Mouse (Mus musculus) neural tube, embryonic 10.5 days (tissue): ENCODE data around the gene Tmtc4.
A peak's percentile ranks its signal among the peaks of the same experiment; 100 is the strongest.

ENCODE experiments used
- DNase-seq: peaks from one replicate; pipeline ENCODE4 v3.0.0-alpha.2; 2017; ENCODE audit warnings: low spot score; ENCODE audit errors: extremely low spot score

Gene Tmtc4

GRCm38 (mm10) chr14:122983226-122984215 lies at the start of gene Tmtc4:
TSS of gene Tmtc4 (minus strand) at chr14:122984035.
- DNase-seq, result peak; percentile 96

- DNase-seq, result no peak
Observed at GRCm38 (mm10) chr14:123032435-123032834, 48.6 kb upstream of the Tmtc4 start.

DNA sequence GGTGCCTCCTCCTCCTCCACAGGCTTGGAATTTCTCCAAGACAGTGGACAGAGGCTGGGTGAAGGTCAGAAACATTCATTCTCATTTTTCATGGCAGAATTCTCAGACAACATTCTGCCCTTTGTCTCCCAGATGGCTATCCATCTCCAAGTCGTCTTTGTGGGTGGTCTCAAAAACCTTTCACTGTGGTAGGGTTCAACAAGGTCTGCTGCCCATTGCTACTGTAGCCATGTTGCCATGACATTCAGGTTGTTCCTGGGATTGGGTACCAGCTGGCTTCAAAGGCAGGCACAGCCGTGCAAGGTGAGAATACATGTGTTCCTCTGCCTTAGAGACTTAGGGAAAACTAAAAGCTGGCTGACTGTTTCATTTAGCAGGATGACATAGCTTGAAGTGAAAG lies 44.0 kb upstream of the Tmtc4 start:
- DNase-seq, result peak; percentile 26

DNA sequence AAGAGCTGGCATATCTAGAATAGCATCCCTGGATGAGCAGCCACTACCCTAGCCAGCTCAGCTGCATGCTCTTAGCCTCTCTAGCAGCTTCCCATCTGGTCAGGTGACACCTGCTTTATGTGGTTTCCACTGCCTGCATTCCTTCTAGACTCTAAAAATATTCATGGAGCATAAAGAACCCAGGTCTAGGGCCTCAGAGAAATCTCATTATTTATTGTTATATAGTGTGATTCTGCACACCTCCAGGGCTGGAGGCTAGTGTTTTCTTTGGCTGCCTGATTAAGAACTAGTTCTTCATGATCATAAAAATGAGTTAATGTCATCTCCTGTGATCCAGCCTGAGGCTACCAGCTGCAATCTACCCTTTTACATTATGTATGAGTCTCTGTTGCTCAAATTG lies 39.1 kb upstream of the Tmtc4 start:
- DNase-seq, result no peak

GRCm38 (mm10) chr14:123016310-123016709 lies 32.5 kb upstream of the Tmtc4 start:
- no peak for DNase-seq

DNA sequence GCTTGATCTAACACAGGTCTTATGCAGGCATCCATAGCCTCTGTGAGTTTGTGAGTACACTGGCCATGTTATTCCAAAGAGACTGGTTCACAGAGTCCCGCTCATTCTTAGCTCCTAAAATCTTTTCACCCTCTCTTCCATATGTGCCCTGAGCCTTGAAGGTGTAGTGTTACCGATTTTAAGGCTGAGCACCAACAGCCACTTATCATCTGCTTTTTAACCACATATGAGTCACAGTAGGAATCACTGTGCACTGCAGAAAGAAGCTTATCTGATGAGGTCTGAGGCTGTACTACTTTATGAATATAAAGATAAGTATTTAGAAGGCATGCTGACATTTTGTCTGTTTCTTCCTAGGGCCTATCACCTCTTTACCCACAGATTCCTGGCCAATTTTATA lies 31.9 kb upstream of the Tmtc4 start:
- no peak for DNase-seq

DNA sequence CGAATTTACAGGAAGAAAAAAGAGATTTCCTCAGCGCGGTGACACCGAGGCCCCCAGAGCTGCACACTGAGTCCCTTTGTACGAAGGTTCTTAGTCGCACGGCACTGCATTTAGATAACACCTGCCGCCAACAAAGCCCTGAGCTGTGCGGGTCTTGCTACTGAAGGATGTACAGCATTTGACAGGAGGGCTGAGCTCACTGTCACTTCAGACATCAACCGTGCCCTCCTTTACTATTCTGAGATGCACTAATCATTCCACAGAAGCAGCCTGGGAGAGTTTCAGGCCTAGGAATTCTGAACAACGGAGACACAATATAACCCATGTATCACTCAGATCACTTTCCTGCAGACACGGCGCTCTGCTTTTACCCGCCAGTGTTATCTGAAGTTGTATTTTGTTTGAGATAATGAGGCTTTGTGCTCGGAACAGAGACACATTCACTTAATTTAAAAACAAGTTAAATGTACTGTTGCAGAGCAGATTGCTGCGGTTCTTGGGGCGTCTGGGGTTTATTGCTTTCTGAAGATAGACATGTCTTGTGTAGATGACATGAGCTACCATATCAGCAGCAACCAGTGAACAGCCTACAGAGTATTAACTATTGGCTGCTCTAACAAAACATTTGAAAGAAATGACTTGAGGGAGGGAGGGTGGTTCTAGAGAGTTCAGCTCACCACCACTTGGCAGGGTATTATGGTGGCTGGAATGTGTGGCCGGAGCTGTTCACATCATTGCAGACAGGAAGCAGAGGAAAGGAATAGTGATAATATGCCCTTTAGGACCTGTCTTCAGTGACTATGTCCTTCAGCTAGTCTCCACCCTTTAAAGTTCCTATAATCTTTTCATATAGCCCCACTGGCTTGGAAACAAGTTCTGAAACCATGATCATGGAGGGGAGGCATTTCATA lies 25.5 kb upstream of the Tmtc4 start:
- DNase-seq, result no peak

- no peak for DNase-seq
Observed at GRCm38 (mm10) chr14:123008672-123009071, 24.8 kb upstream of the Tmtc4 start.

- DNase-seq, result no peak
Observed at GRCm38 (mm10) chr14:123003715-123004114, 19.9 kb upstream of the Tmtc4 start.

DNA sequence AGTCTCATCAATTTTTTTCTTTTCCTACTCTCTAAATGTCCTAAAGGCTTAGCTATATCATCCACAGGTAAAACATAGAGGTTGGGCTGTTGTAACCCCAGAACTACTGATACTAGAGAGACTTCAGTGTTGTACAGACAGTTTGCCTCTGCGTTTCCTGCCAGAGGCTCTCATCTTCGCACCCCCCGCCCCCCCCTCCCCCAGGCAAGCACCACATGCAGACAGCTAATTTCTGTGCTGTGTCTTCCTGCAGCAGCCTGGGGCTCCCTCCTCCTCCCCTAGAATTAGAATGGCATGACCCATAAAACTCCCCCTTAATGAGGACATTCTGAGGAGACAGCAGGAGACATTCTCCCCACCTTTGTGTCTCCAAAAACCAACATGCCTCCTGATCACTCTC lies 17.6 kb upstream of the Tmtc4 start:
- no peak for DNase-seq

DNA sequence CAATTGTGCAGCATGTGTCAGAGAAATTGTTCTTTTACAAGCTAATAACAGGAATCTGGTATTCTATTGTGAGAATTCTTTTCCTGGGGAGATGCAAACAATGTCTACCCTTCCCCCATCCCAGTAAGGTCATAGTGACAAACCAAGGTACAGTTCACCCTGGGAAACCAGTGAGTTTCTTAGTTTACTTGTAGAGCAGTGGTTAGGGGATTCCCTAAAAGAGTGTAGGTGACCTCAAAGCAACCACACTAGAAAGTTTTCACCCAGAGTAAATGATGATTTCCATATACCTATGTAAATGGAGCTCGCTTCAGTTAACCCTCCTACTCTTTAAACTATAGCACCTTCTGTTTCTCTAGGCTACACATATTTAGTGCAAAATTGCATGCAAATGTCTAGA lies 13.6 kb upstream of the Tmtc4 start:
- DNase-seq, result no peak

GRCm38 (mm10) chr14:122993935-122994334 lies 10.1 kb upstream of the Tmtc4 start:
- DNase-seq, result no peak

DNA sequence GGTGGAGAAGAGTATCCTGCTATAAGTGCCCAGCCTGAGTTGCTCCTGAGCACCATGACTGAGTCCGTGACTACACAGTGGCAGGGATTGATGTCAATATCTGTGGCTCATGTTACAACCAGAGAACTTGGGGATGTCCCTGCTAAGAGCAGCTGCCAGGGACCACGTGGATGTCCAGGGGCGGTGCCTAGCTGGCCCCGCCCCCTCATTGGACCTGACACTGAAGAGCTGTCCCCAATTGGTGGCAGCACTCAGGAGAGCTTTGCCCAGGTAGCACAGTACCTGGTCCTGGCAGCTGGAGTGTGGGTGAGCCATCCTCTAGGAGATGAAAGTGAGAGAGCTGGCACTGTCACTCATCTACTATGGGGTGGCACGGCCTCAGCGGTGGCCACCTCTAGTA lies 9.1 kb upstream of the Tmtc4 start:
- no peak for DNase-seq

GRCm38 (mm10) chr14:122990521-122991052 lies 6.8 kb upstream of the Tmtc4 start:
- no peak for DNase-seq

DNA sequence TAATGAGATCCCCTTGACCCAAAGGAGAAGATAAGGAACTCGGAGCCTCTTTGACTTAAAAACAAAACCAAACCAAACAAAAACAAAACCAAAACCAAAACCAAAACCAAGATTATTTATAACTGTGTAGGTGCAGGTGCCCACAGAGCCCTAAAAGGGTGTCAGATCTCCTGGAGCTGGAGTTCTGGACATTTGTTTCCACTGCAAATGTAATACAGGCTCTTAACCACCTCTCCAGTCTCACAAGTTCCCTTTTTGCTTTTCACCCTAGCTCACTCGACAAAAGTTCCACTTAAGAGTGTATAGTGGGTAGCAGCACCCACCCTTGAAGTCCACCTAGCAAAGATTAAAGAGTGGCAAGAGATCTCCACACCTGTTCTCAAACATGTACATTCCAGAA lies 2.6 kb upstream of the Tmtc4 start:
- DNase-seq, result no peak

- DNase-seq, result peak; percentile 80
Observed at GRCm38 (mm10) chr14:122982571-122983225, 1.1 kb downstream of the Tmtc4 start.

DNA sequence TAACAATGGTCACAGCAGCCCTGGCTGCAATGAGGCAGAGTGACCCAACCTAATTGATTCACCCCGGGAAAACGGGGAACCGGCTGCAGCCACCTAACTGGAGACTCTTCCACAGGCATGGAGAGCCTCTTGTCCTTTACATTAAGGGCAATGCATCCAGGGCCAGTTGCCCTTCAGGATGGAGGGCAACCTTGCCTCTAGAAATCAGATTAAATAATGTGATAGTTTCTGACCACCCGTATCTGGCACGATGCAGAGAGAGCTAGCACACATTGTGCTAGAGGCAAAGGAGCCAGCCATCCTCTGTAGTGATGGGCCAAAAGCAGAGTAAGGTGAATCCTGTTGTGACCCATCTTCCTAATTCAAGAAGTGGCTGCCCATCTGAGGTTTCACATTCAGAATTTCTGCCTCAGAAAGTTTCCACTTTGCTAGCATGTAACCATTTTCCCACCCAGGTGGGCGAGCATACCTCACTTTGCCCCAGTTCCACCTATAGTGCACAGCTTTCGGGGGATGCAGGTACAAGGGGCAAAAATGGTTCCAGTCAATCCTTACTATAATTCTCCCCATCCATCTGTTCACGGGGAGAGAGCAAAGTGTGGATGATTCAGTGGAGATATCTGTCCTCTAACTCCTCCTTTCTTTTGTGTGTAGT lies 1.9 kb downstream of the Tmtc4 start:
- DNase-seq, result peak; percentile 31

GRCm38 (mm10) chr14:122978871-122979270 lies 5.0 kb downstream of the Tmtc4 start:
- DNase-seq, result no peak

GRCm38 (mm10) chr14:122977797-122978140 lies 6.1 kb downstream of the Tmtc4 start:
- no peak for DNase-seq

GRCm38 (mm10) chr14:122977056-122977796 lies 6.6 kb downstream of the Tmtc4 start:
- DNase-seq, result no peak
